Mouse (Mus musculus): ENCODE results near the gene Hist2h4. TPM values are rescaled to one million over a fixed set of nuclear protein-coding genes. Genes with fewer than 3 reads are reported as not detected.

The Hist2h4 gene
- 3.4 and 3.5 TPM in 2 replicates for polyA plus RNA-seq (2012)

GRCm38 (mm10) chr3:96262979-96263550 lies at the start of gene Hist2h4:
Gene Hist2h4 (minus strand): TSS chr3:96263311.

GRCm38 (mm10) chr3:96293787-96294186 lies 30.7 kb upstream of the Hist2h4 start, which contains the start of gene Fcgr1:
Gene Fcgr1 (minus strand): TSS chr3:96293969.

GRCm38 (mm10) chr3:96269511-96270474 lies 6.7 kb upstream of the Hist2h4 start, which contains the start of gene Hist2h2bb:
Gene Hist2h2bb (plus strand): TSS chr3:96269752.

GRCm38 (mm10) chr3:96268051-96268775 lies 5.1 kb upstream of the Hist2h4 start, which contains the start of gene Hist2h3b:
Gene Hist2h3b (plus strand): TSS chr3:96268654.

GRCm38 (mm10) chr3:96246427-96246856 lies 16.7 kb downstream of the Hist2h4 start, which contains the start of gene Hist2h3c1:
Gene Hist2h3c1 (plus strand): TSS chr3:96246685.

GRCm38 (mm10) chr3:96245003-96245886 lies 17.9 kb downstream of the Hist2h4 start, which contains the start of gene Hist2h2aa1:
Gene Hist2h2aa1 (plus strand): TSS chr3:96245497.

GRCm38 (mm10) chr3:96239949-96240798 lies 22.9 kb downstream of the Hist2h4 start, which contains the start of gene Hist2h2aa2:
Gene Hist2h2aa2 (minus strand): TSS chr3:96240276.

GRCm38 (mm10) chr3:96238954-96239793 lies 23.9 kb downstream of the Hist2h4 start, which contains the start of gene Hist2h3c2:
Gene Hist2h3c2 (minus strand): TSS chr3:96239127.

GRCm38 (mm10) chr3:96220765-96221639 lies 42.1 kb downstream of the Hist2h4 start, which contains the start of the genes Hist2h2ac and Hist2h2be:
Gene Hist2h2ac (minus strand): TSS chr3:96220880.
Gene Hist2h2be (plus strand): TSS chr3:96221119.

GRCm38 (mm10) chr3:96219661-96220130 lies 43.4 kb downstream of the Hist2h4 start, which contains the start of the genes Bola1 and Hist2h2ab:
Gene Bola1 (minus strand): TSS chr3:96219709.
Gene Hist2h2ab (plus strand): TSS chr3:96219865.

Other genes starting within 250 kb of the Hist2h4 start
- gene Vps45, start 204.8 kb downstream of the Hist2h4 start, polyA plus RNA-seq (2012), result 6.0 and 7.1 TPM in 2 replicates
- 3.0 and 4.9 TPM in 2 replicates for gene Otud7b, start 158.8 kb downstream of the Hist2h4 start, polyA plus RNA-seq (2012)
- not detected in 2 replicates for gene Mtmr11, start 101.3 kb downstream of the Hist2h4 start, polyA plus RNA-seq (2012)
- gene Sf3b4, start 91.0 kb downstream of the Hist2h4 start, polyA plus RNA-seq (2012), result 524 and 591 TPM in 2 replicates
- 0.37 and 0.50 TPM in 2 replicates for gene Sv2a, start 82.2 kb downstream of the Hist2h4 start, polyA plus RNA-seq (2012)
- gene Bola1, start 43.6 kb downstream of the Hist2h4 start, polyA plus RNA-seq (2012), result 98.4 and 100 TPM in 2 replicates
- 1.1 and 2.0 TPM in 2 replicates for gene Hist2h2ab, start 43.4 kb downstream of the Hist2h4 start, polyA plus RNA-seq (2012)
- 18.4 and 18.7 TPM in 2 replicates for gene Hist2h2ac, start 42.4 kb downstream of the Hist2h4 start, polyA plus RNA-seq (2012)
- 0.49 and 0.75 TPM in 2 replicates for gene Hist2h2be, start 42.2 kb downstream of the Hist2h4 start, polyA plus RNA-seq (2012)
- gene Hist2h3c2, start 24.2 kb downstream of the Hist2h4 start, polyA plus RNA-seq (2012), result 25.9 and 32.4 TPM in 2 replicates
- 261 and 264 TPM in 2 replicates for gene Hist2h2aa2, start 23.0 kb downstream of the Hist2h4 start, polyA plus RNA-seq (2012)
- 1.3 and 8.5 TPM in 2 replicates for gene Hist2h2aa1, start 17.8 kb downstream of the Hist2h4 start, polyA plus RNA-seq (2012)
- gene Hist2h3c1, start 16.6 kb downstream of the Hist2h4 start, polyA plus RNA-seq (2012), result not detected in 2 replicates
- gene Hist2h3b, start 5.3 kb upstream of the Hist2h4 start, polyA plus RNA-seq (2012), result 28.5 and 35.3 TPM in 2 replicates
- 0.36 and 1.4 TPM in 2 replicates for gene Hist2h2bb, start 6.4 kb upstream of the Hist2h4 start, polyA plus RNA-seq (2012)
- 0.03 and 0.14 TPM in 2 replicates for gene Fcgr1, start 30.7 kb upstream of the Hist2h4 start, polyA plus RNA-seq (2012)
- not detected in 2 replicates for gene BC107364, start 189.0 kb upstream of the Hist2h4 start, polyA plus RNA-seq (2012)